Mouse (Mus musculus) stomach, embryonic 15.5 days (tissue): ENCODE measurements around the gene Gm9376. TPM values are rescaled to one million over a fixed set of nuclear protein-coding genes. Genes with fewer than 3 reads are reported as not detected.

ENCODE experiments used
- ATAC-seq: fragments of 200-750 bp; cut with Nextera tagmentation; 2 replicates; pipeline ENCODE4 v1.8.0; 2017; ENCODE audit warnings: low read depth, moderate number of reproducible peaks, moderate TSS enrichment; ENCODE audit not compliant: insufficient read depth, low FRiP score
- H3K27ac ChIP-seq: fragments of 300-500 bp; sonication (generic); 2 replicates; pipeline ENCODE4 v1.5.1; 2015; ENCODE audit warnings: mild to moderate bottlenecking, inconsistent platforms
- H3K27me3 ChIP-seq: fragments of 300-500 bp; sonication (generic); replicated peaks from 2 replicates; pipeline ENCODE4 v1.6.1; 2015; ENCODE audit warnings: inconsistent platforms
- H3K36me3 ChIP-seq: fragments of 300-500 bp; sonication (generic); 2 replicates; pipeline ENCODE4 v1.6.1; 2015; ENCODE audit warnings: inconsistent platforms
- H3K4me1 ChIP-seq: fragments of 300-500 bp; sonication (generic); 2 replicates; pipeline ENCODE4 v1.6.1; 2015; ENCODE audit warnings: inconsistent platforms
- H3K4me2 ChIP-seq: fragments of 300-500 bp; sonication (generic); 2 replicates; pipeline ENCODE4 v1.6.1; 2015; ENCODE audit warnings: mild to moderate bottlenecking, inconsistent platforms
- H3K4me3 ChIP-seq: fragments of 300-500 bp; sonication (generic); replicated peaks from 2 replicates; pipeline ENCODE4 v1.5.1; 2015; ENCODE audit warnings: inconsistent platforms
- H3K9ac ChIP-seq: fragments of 300-500 bp; sonication (generic); 2 replicates; pipeline ENCODE4 v1.6.1; 2015; ENCODE audit warnings: inconsistent platforms
- H3K9me3 ChIP-seq: fragments of 300-500 bp; sonication (generic); 2 replicates; pipeline ENCODE4 v1.6.1; 2016; ENCODE audit warnings: inconsistent platforms
- WGBS: fragments of 180-500 bp; shearing (Covaris S2); methylation state at CpG from one replicate; pipeline ENCODE4 v1.1.7; 2015; 5-methylcytosine and 5-hydroxymethylcytosine counted together
- polyA plus RNA-seq: library from polyadenylated mRNA; unstranded; fragments of >200 nt; fragmentation: Nextera tagmentation; extraction: Ambion mirVana; gene quantifications from 2 replicates; pipeline ENCODE4 v1.2.1, GENCODE M21; 2015

Gene Gm9376
- polyA plus RNA-seq, 1 experiment from 2014 or later: not detected

GRCm38 (mm10) chr14:118236886-118237289 lies 29.9 kb upstream of the Gm9376 start, which contains the start of gene Sox21:
Gene Sox21 (minus strand): TSS chr14:118237030.
- Histone ChIP-seq H3K36me3 (no peaks in the 10 kb centered on the region), H3K9ac (peak within 1 kb of the TSS; percentile 22; the same call in 1 of the 2 replicates), H3K4me1 (peaks cover 25% of the 10 kb centered on the region), H3K9me3 (no peaks in the 10 kb centered on the region), H3K27ac (peak within 1 kb of the TSS; percentile 77), H3K4me2 (peak within 1 kb of the TSS; percentile 76), H3K27me3 (peaks cover 57% of the 10 kb centered on the region), H3K4me3 (peak within 1 kb of the TSS; percentile 52)
- peak; percentile 92 for ATAC-seq
- under 1% methylated on average over 34 of the region's 34 CpGs for WGBS

GRCm38 (mm10) chr14:118237786-118238185 lies 29.0 kb upstream of the Gm9376 start:
- H3K27ac ChIP-seq: no peak overlapping the region

DNA sequence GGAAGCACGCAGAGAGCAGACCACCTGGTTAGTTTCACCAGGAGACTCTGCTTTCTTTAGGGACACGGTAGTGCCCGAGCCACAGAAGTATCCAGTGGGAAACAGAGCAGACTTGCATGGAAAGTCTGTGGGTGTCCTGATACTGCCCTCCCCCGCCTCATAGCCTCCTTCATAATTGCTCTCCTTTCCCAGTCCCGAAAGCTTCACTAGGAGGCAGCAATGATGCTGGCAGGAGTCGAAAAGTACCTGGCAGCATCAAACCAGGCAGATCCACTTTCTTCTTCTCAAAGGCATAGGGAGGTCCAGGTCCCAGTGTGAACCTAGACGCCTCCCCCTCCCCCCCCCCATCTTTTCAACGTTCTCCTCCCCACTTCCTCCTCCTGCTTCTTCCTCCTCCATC lies 27.4 kb upstream of the Gm9376 start:
- WGBS: 9% methylated on average over 8 of the region's 8 CpGs
- peaks cover 49% of the 10 kb centered on the region for H3K27me3 ChIP-seq

More at GRCm38 (mm10) chr14:118237786-118238185, 29.0 kb upstream of the Gm9376 start:
- peak overlapping the region; percentile 52 for H3K4me3 ChIP-seq
- ATAC-seq: no peak
- no peaks in the 10 kb centered on the region for H3K36me3 ChIP-seq
- H3K27me3 ChIP-seq: peaks cover 56% of the 10 kb centered on the region
- WGBS: 10% methylated on average over 6 of the region's 6 CpGs
- peak overlapping the region; percentile 76; the same call in 1 of the 2 replicates for H3K4me2 ChIP-seq
- H3K4me1 ChIP-seq: peaks cover 25% of the 10 kb centered on the region
- no peak overlapping the region for H3K9ac ChIP-seq
- no peaks in the 10 kb centered on the region for H3K9me3 ChIP-seq

GRCm38 (mm10) chr14:118241416-118241815 lies 25.3 kb upstream of the Gm9376 start:
- Histone ChIP-seq H3K9me3 (no peaks in the 10 kb centered on the region), H3K4me3 (no peak overlapping the region), H3K4me2 (no peak overlapping the region), H3K36me3 (no peaks in the 10 kb centered on the region), H3K4me1 (peaks cover 6% of the 10 kb centered on the region; the same call in 1 of the 2 replicates), H3K9ac (no peak overlapping the region), H3K27me3 (peaks cover 31% of the 10 kb centered on the region), H3K27ac (no peak overlapping the region)
- ATAC-seq: no peak
- WGBS: 73% methylated on average over 2 of the region's 2 CpGs

More for the DNA sequence above, 27.4 kb upstream of the Gm9376 start:
- Histone ChIP-seq H3K36me3 (no peaks in the 10 kb centered on the region), H3K27ac (no peak overlapping the region), H3K9ac (no peak overlapping the region), H3K4me3 (no peak overlapping the region), H3K4me2 (no peak overlapping the region), H3K4me1 (peaks cover 25% of the 10 kb centered on the region), H3K9me3 (no peaks in the 10 kb centered on the region)
- no peak for ATAC-seq

- H3K4me3 ChIP-seq: no peak overlapping the region
- H3K27ac ChIP-seq: no peak overlapping the region
- H3K4me2 ChIP-seq: no peak overlapping the region
- WGBS: 88% methylated on average over 6 of the region's 6 CpGs
- no peak for ATAC-seq
- H3K27me3 ChIP-seq: no peaks in the 10 kb centered on the region
- H3K4me1 ChIP-seq: no peaks in the 10 kb centered on the region
- H3K36me3 ChIP-seq: no peaks in the 10 kb centered on the region
- H3K9ac ChIP-seq: no peak overlapping the region
- no peaks in the 10 kb centered on the region for H3K9me3 ChIP-seq
Observed at GRCm38 (mm10) chr14:118253381-118253780, 13.4 kb upstream of the Gm9376 start.

DNA sequence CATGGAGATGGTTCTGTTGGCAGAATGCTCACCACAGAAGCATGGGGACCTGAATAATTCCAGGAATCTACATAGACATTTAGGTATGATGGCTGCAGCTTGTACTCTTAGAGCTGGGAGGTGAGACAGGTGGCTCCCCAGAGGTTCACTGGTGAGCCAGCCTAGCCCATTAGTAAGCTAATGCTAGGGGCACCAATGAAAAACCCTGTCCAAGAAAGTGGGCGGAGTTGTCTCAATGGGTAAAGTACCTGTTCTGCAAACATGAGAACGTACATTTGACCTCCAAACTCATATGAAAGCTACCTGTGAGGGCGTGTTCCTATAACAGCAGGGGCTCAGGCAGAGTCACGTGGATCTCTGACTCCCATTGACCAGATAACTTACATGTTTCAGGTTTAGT lies 2.1 kb downstream of the Gm9376 start:
- H3K4me3 ChIP-seq: no peak overlapping the region
- H3K9me3 ChIP-seq: no peaks in the 10 kb centered on the region
- WGBS: 69% methylated on average over 4 of the region's 4 CpGs
- no peak overlapping the region for H3K4me2 ChIP-seq
- peak; percentile 45 for ATAC-seq
- no peaks in the 10 kb centered on the region for H3K36me3 ChIP-seq
- H3K27ac ChIP-seq: no peak overlapping the region
- no peaks in the 10 kb centered on the region for H3K27me3 ChIP-seq
- H3K4me1 ChIP-seq: no peaks in the 10 kb centered on the region
- H3K9ac ChIP-seq: no peak overlapping the region

- H3K4me3 ChIP-seq: no peak overlapping the region
- no peak overlapping the region for H3K4me2 ChIP-seq
- H3K27ac ChIP-seq: 0 out of 2 replicates have a peak overlapping the region, but pooled peaks have one; percentile 58
- ATAC-seq: peak; percentile 85
- no peaks in the 10 kb centered on the region for H3K36me3 ChIP-seq
- no peaks in the 10 kb centered on the region for H3K4me1 ChIP-seq
- 60% methylated on average over 6 of the region's 6 CpGs for WGBS
- H3K9ac ChIP-seq: no peak overlapping the region
- H3K27me3 ChIP-seq: no peaks in the 10 kb centered on the region
- no peaks in the 10 kb centered on the region for H3K9me3 ChIP-seq
Observed at GRCm38 (mm10) chr14:118272594-118273555, 6.1 kb downstream of the Gm9376 start.

GRCm38 (mm10) chr14:118277704-118278498 lies 11.1 kb downstream of the Gm9376 start:
- Histone ChIP-seq H3K9ac (no peak overlapping the region), H3K27ac (no peak overlapping the region), H3K4me2 (no peak overlapping the region), H3K4me3 (no peak overlapping the region), H3K27me3 (no peaks in the 10 kb centered on the region), H3K36me3 (no peaks in the 10 kb centered on the region), H3K9me3 (no peaks in the 10 kb centered on the region), H3K4me1 (no peaks in the 10 kb centered on the region)
- no peak for ATAC-seq
- 81% methylated on average over 7 of the region's 7 CpGs for WGBS

DNA sequence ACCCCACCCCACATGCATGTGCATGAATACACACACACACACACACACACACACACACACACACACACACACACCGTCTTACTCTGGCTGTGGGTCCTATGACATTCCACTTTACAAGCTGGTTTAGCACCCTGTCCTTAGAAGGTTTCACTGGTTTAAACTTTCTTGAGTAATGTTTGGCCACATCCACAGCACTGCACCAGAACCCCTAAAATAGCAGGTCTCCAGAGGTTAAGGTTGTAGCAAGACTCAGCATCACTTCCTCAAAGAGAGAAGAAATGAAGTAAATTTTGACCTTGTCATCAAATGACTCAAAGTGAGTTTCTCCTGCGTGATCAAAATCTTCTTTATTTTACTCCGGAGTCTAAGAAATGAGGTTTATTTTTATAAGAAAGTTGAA lies 15.5 kb downstream of the Gm9376 start:
- no peak overlapping the region for H3K27ac ChIP-seq
- WGBS: 93% methylated on average over 3 of the region's 3 CpGs
- no peaks in the 10 kb centered on the region for H3K4me1 ChIP-seq
- H3K36me3 ChIP-seq: no peaks in the 10 kb centered on the region
- ATAC-seq: no peak
- H3K9me3 ChIP-seq: no peaks in the 10 kb centered on the region
- no peaks in the 10 kb centered on the region for H3K27me3 ChIP-seq
- H3K9ac ChIP-seq: no peak overlapping the region
- H3K4me3 ChIP-seq: no peak overlapping the region
- H3K4me2 ChIP-seq: no peak overlapping the region

- no peaks in the 10 kb centered on the region for H3K9me3 ChIP-seq
- peak; percentile 89 for ATAC-seq
- no peaks in the 10 kb centered on the region for H3K27me3 ChIP-seq
- no peak overlapping the region for H3K4me2 ChIP-seq
- H3K4me1 ChIP-seq: no peaks in the 10 kb centered on the region
- H3K36me3 ChIP-seq: no peaks in the 10 kb centered on the region
- H3K27ac ChIP-seq: no peak overlapping the region
- WGBS: 50% methylated on average over 14 of the region's 14 CpGs
- no peak overlapping the region for H3K9ac ChIP-seq
- no peak overlapping the region for H3K4me3 ChIP-seq
Observed at GRCm38 (mm10) chr14:118282917-118283316, 16.2 kb downstream of the Gm9376 start.

GRCm38 (mm10) chr14:118286096-118286495 lies 19.3 kb downstream of the Gm9376 start:
- Histone ChIP-seq H3K9ac (no peak overlapping the region), H3K9me3 (no peaks in the 10 kb centered on the region), H3K4me2 (no peak overlapping the region), H3K27me3 (no peaks in the 10 kb centered on the region), H3K36me3 (no peaks in the 10 kb centered on the region), H3K4me3 (no peak overlapping the region), H3K4me1 (no peaks in the 10 kb centered on the region), H3K27ac (no peak overlapping the region)
- ATAC-seq: no peak
- 65% methylated on average over 2 of the region's 2 CpGs for WGBS

DNA sequence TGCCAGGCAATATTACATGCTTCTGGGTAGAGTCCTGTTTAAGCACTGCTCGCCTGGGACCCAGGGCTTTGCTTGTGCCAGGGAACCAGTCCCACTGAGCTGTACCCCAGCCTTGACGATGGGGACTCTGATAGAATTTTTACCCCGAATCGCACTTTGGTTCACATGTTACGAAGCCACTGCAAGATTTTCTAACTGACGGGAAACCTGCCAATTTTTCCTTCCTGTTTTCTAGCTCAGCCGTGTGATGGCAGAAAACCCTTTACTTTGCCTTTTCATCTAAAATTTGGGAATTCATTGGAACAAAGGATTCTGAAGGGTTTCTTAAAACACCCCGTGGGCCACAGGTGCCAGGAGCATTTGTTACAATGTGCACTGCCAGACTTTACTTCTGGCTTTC lies 22.4 kb downstream of the Gm9376 start:
- Histone ChIP-seq H3K4me2 (no peak overlapping the region), H3K27ac (no peak overlapping the region), H3K27me3 (no peaks in the 10 kb centered on the region), H3K36me3 (no peaks in the 10 kb centered on the region), H3K9ac (no peak overlapping the region), H3K4me3 (no peak overlapping the region), H3K9me3 (no peaks in the 10 kb centered on the region), H3K4me1 (no peaks in the 10 kb centered on the region)
- ATAC-seq: no peak
- WGBS: 82% methylated on average over 8 of the region's 8 CpGs
